Mouse (Mus musculus) forebrain, embryonic 12.5 days (tissue): ENCODE data around the gene Wdr18. TPM values are rescaled to one million over a fixed set of nuclear protein-coding genes. Genes with fewer than 3 reads are reported as not detected.
A peak's percentile ranks its signal among the peaks of the same experiment; 100 is the strongest.
"Not testable (repeated sequence)": the region's sequence is repeated elsewhere in the genome, so short reads cannot be mapped to it uniquely, and the experiment has no call there.

Experiments
- ATAC-seq: fragments of 200-750 bp; cut with Nextera tagmentation; 2 replicates; pipeline ENCODE4 v1.8.0; 2017; ENCODE audit warnings: moderate TSS enrichment; ENCODE audit not compliant: low FRiP score
- H3K27ac ChIP-seq: fragments of 300-500 bp; sonication (generic); 2 replicates; pipeline ENCODE4 v1.5.1; 2016; ENCODE audit warnings: mild to moderate bottlenecking
- H3K27me3 ChIP-seq: fragments of 300-500 bp; sonication (generic); 2 replicates; pipeline ENCODE4 v1.6.1; 2016; ENCODE audit warnings: mild to moderate bottlenecking
- H3K36me3 ChIP-seq: fragments of 300-500 bp; sonication (generic); replicated peaks from 2 replicates; pipeline ENCODE4 v1.6.1; 2016; ENCODE audit warnings: mild to moderate bottlenecking
- H3K4me1 ChIP-seq: fragments of 300-500 bp; sonication (generic); 2 replicates; pipeline ENCODE4 v1.6.1; 2016
- H3K4me2 ChIP-seq: fragments of 300-500 bp; sonication (generic); 2 replicates; pipeline ENCODE4 v1.6.1; 2016; ENCODE audit warnings: mild to moderate bottlenecking, moderate library complexity
- H3K4me3 ChIP-seq: fragments of 300-500 bp; sonication (generic); replicated peaks from 2 replicates; pipeline ENCODE4 v1.5.1; 2016; ENCODE audit warnings: mild to moderate bottlenecking
- H3K9ac ChIP-seq: fragments of 300-500 bp; sonication (generic); 2 replicates; pipeline ENCODE4 v1.6.1; 2016; ENCODE audit warnings: mild to moderate bottlenecking
- H3K9me3 ChIP-seq: fragments of 300-500 bp; sonication (generic); 2 replicates; pipeline ENCODE4 v1.6.1; 2016
- WGBS: fragments of 180-500 bp; shearing (Covaris S2); methylation state at CpG from one replicate; pipeline ENCODE4 v1.1.7; 2016; 5-methylcytosine and 5-hydroxymethylcytosine counted together
- polyA plus RNA-seq: library from polyadenylated mRNA; unstranded; fragments of >200 nt; fragmentation: Nextera tagmentation; extraction: Ambion mirVana; gene quantifications from 2 replicates; pipeline ENCODE4 v1.2.1, GENCODE M21; 2016

The Wdr18 gene
- polyA plus RNA-seq, 1 experiment from 2014 or later: 96.0 TPM

DNA sequence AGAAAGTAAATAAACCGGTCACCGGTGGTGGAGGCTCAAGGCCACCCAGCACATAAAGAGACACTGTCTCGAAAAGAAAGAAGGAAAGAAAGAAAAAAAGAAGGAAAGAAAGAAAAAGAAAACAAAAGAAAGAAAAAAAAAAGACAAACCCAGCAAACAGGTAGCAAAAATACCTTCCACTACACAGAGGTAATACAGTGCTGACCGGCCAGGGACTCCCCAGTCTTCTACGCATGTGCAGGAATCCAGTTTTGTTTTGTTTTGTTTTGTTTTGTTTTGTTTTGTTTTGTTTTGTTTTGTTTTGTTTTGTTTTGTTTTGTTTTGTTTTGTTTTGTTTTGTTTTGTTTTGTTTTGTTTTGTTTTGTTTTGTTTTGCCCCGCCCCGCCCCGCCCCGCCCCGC, 540 bp upstream of the Wdr18 start:
- Histone ChIP-seq H3K4me3 (peak overlapping the region; percentile 89), H3K4me1 (peaks cover 16% of the 10 kb centered on the region), H3K36me3 (peaks cover 30% of the 10 kb centered on the region), H3K4me2 (peak overlapping the region; percentile 80)
- H3K27ac ChIP-seq, H3K9me3 ChIP-seq, ATAC-seq, H3K27me3 ChIP-seq, H3K9ac ChIP-seq: not testable (repeated sequence)
- 40% methylated on average over 10 of the region's 10 CpGs for WGBS

DNA sequence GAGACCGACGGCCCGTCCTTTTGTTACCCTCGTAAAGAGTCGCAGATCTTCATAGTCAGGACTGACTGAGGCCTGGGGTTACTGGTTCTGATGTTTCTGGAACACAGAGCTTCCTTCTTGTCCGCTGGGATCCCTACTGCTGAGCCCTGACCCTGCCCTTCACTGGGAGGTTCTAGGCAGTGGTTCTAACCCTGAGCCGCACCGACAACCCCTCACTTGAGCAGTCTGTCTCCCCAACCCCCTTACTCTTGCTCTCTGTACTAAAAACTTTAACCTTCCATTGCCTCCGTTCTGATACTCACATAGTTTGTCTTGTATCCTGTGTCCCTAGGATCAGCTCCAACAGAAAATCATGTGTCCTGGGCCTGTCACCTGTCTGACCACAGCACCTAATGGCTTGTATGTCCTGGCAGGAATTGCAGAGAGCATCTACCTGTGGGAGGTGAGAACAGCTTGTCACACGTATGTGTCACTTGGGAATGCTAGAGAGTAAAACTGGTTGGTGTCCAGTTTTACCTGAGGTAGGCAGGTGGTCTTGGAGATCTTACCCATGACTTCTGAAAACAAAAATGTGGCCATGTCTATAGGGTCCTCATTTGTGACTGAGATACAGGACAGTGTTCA, 831 bp downstream of the Wdr18 start:
- H3K4me3 ChIP-seq: peak overlapping the region; percentile 89
- no peak for ATAC-seq
- H3K4me2 ChIP-seq: peak overlapping the region; percentile 80
- no peaks in the 10 kb centered on the region for H3K9me3 ChIP-seq
- WGBS: 15% methylated on average over 10 of the region's 10 CpGs
- no peak overlapping the region for H3K27ac ChIP-seq
- H3K36me3 ChIP-seq: peaks cover 44% of the 10 kb centered on the region
- H3K4me1 ChIP-seq: peaks cover 16% of the 10 kb centered on the region
- peak overlapping the region; percentile 81 for H3K9ac ChIP-seq
- peaks cover 5% of the 10 kb centered on the region; the same call in 1 of the 2 replicates for H3K27me3 ChIP-seq

DNA sequence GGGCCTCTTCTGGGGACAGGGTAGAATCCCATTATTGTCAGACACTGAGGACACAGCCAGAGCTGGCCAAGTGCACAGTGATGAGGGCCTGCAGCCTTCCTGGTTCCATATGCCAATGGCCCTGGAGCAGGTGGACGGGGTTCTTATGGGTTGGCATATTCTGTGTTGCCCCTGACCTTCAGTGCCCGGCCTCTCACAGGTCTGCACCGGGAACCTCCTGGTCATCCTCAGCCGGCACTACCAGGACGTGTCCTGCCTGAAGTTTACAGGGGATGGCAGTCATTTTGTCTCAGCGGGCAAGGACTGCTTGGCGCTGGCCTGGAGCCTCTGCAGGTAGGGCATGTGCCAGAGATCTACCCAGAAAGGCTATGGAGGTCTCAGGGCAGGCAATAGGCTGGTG, 4.8 kb downstream of the Wdr18 start:
- H3K4me2 ChIP-seq: no peak overlapping the region
- no peak overlapping the region for H3K9ac ChIP-seq
- no peak overlapping the region for H3K4me3 ChIP-seq
- H3K4me1 ChIP-seq: peaks cover 10% of the 10 kb centered on the region
- peaks cover 72% of the 10 kb centered on the region for H3K36me3 ChIP-seq
- no peaks in the 10 kb centered on the region for H3K9me3 ChIP-seq
- WGBS: 96% methylated on average over 7 of the region's 7 CpGs
- no peak overlapping the region for H3K27ac ChIP-seq
- H3K27me3 ChIP-seq: peaks cover 11% of the 10 kb centered on the region
- ATAC-seq: no peak

DNA sequence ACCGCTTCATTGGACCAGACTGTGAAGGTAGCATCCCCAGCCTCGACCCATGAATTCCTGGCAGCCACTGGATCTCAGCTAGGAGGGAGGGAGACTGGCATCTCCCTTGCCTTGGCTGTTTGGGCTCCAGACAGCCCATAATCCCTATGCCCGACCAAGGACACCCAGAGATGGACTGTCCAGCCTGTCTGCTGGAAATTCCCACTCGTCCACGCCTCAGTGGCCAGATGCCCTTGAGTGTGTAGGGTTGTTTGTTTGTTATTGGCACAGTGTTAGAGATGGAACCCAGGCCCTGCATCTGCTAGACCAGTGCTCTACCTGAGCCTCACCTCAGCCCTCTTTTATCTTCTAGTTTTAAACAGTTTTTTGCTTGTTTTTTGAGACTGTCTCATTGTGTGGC, 5.4 kb downstream of the Wdr18 start:
- Histone ChIP-seq H3K27me3 (peaks cover 17% of the 10 kb centered on the region), H3K9ac (no peak overlapping the region), H3K9me3 (no peaks in the 10 kb centered on the region), H3K4me3 (no peak overlapping the region; the same call in 1 of the 2 replicates), H3K36me3 (peaks cover 72% of the 10 kb centered on the region), H3K4me2 (no peak overlapping the region), H3K4me1 (peaks cover 10% of the 10 kb centered on the region), H3K27ac (no peak overlapping the region)
- WGBS: 87% methylated on average over 5 of the region's 5 CpGs
- ATAC-seq: no peak

DNA sequence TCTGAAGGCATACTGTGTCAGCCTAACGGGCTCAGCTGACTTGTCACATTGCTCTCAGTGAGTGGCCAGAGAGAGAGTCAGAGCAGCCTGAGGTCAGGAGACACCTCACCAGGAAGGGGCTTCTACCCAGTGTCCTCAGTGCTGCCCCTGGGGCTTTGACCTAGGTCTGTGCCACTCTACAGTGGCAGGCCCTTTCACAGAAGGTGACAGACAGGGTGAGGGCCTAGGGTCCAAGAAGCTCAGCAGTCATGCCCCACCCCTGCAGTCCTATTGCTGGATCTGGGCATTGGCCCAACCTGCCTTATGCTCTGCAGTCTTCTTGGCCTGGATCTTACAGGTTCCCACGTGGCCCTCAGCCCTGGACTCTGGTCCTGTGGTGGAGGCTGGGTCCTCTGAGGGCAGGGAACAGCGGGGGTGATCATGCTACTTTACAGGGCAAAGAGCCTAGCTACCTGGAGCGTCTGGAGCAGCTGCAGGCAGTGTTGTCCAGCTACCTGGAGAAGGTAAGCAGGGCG, 7.0 kb downstream of the Wdr18 start:
- Histone ChIP-seq H3K36me3 (peaks cover 66% of the 10 kb centered on the region), H3K9me3 (no peaks in the 10 kb centered on the region)
- 90% methylated on average over 5 of the region's 5 CpGs for WGBS

DNA sequence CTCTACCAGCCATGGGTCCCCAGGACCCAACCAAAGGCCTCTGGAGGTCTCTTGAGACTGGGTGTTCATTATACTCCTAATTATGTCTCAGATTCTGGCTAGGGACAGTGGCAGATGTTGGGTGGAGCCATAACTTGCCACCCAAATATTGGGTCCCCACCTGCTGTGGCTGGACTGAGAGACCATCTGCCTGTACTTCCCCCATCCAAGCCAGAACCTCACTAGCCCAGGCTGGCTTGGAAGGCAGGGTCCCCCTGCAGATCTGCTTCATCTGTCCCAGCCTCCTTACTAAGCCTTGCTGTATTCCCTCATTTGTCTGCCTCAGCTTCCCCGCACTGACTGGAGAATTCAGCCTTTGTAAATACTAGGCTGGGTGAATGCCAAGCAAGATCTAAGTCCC, 8.2 kb downstream of the Wdr18 start:
- H3K9me3 ChIP-seq: no peaks in the 10 kb centered on the region
- ATAC-seq: no peak
- peaks cover 54% of the 10 kb centered on the region for H3K36me3 ChIP-seq
- no peak overlapping the region for H3K4me3 ChIP-seq
- no peak overlapping the region for H3K4me2 ChIP-seq
- peaks cover 46% of the 10 kb centered on the region for H3K27me3 ChIP-seq
- 96% methylated on average over 1 of the region's 1 CpGs for WGBS
- H3K9ac ChIP-seq: no peak overlapping the region
- H3K4me1 ChIP-seq: peaks cover 8% of the 10 kb centered on the region
- no peak overlapping the region for H3K27ac ChIP-seq

More for the DNA sequence above, 7.0 kb downstream of the Wdr18 start:
- Histone ChIP-seq H3K27me3 (peaks cover 33% of the 10 kb centered on the region), H3K9ac (no peak overlapping the region), H3K27ac (no peak overlapping the region), H3K4me3 (no peak overlapping the region), H3K4me1 (peaks cover 8% of the 10 kb centered on the region), H3K4me2 (no peak overlapping the region)
- no peak for ATAC-seq

DNA sequence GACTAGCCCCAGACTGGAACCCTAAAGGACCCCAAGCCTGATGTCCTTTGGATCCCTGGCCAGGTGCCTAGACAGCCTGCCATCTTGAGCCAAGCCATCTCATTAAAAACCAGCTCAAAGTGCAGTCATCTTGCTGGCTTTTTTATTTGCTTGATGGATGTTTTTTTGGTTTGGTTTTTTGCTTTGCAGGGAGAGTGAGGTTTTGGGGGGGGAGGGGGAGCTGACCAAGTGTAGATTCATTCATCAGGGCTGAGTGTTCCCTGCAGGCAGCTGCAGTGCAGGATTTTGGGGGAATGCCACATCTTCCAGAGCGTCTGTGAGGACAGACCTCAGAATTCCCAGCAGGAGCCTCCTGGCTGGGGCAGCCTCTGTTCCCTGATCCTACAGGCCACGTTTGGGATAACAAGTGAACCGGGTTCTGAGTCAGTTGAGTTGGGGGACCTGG, 9.2 kb downstream of the Wdr18 start:
- Histone ChIP-seq H3K4me2 (no peak overlapping the region), H3K27ac (no peak overlapping the region), H3K4me1 (peaks cover 8% of the 10 kb centered on the region), H3K9ac (no peak overlapping the region), H3K27me3 (peaks cover 51% of the 10 kb centered on the region), H3K36me3 (peaks cover 49% of the 10 kb centered on the region), H3K4me3 (no peak overlapping the region), H3K9me3 (no peaks in the 10 kb centered on the region)
- no peak for ATAC-seq
- WGBS: 7% methylated on average over 3 of the region's 3 CpGs

DNA sequence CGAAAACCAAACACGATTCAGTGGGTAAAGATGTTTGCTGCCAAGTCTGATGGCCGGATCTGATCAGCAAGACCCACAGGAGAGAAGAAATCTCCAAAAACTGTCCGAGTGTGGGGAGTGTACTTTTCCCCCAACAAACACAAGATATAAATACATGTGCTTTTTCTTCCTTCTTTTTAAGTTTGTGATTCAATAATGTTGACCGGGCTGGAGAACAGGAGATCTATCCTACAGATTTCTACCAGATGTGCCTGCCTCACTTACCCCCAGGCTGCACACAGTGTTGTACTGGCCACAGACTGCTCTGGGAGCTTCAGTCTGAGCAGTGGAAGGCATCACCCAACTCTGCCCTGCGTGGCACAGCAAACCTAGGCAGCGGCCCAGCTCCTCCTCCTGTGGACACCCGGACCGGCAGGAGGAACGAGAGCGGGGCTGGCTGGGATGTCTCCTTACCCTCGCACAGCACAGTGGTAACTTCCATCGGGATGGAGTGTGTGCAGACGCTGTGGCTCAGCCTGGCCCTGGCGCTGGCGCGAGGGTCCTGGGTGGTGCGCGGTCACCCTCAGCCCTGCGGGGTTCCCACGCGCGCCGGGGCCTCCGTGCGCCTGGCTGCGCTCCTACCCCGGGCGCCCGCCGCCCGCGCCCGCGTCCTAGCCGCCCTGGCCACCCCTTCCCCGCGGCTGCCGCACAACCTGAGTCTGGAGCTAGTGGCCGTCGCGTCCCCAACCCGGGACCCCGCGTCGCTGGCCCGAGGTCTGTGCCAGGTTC, 10.6 kb downstream of the Wdr18 start, which contains the start of gene Grin3b:
Grin3b (plus strand) TSS at position 301 of the 768 bp plus-strand sequence.
- peaks cover 51% of the 10 kb centered on the region for H3K27me3 ChIP-seq
- 8% methylated on average over 47 of the region's 47 CpGs for WGBS
- no peak within 1 kb of the TSS for H3K27ac ChIP-seq
- H3K4me1 ChIP-seq: peaks cover 8% of the 10 kb centered on the region
- ATAC-seq: no peak
- no peaks in the 10 kb centered on the region for H3K9me3 ChIP-seq
- H3K9ac ChIP-seq: peak within 1 kb of the TSS; percentile 21
- peak within 1 kb of the TSS; percentile 37 for H3K4me3 ChIP-seq
- peak within 1 kb of the TSS; percentile 57 for H3K4me2 ChIP-seq
- peaks cover 43% of the 10 kb centered on the region for H3K36me3 ChIP-seq

DNA sequence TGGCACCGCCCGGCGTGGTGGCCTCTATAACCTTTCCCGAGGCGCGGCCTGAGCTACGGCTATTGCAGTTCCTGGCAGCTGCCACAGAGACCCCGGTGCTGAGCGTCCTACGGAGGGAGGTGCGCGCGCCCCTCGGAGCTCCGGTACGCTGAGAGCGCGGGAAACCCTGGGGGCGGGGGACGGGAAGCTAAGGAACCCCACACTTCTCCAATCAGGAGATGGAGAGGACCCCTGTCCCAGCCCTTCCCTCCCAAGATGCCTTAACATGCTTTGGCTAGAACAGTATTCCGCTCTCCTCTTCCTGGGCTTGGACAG, 11.2 kb downstream of the Wdr18 start:
- H3K9me3 ChIP-seq: no peaks in the 10 kb centered on the region
- H3K9ac ChIP-seq: peak overlapping the region; percentile 21
- H3K4me3 ChIP-seq: peak overlapping the region; percentile 37
- H3K27me3 ChIP-seq: peaks cover 51% of the 10 kb centered on the region
- H3K4me2 ChIP-seq: peak overlapping the region; percentile 57
- H3K27ac ChIP-seq: no peak overlapping the region
- H3K36me3 ChIP-seq: peaks cover 43% of the 10 kb centered on the region
- 3% methylated on average over 21 of the region's 21 CpGs for WGBS
- H3K4me1 ChIP-seq: peaks cover 8% of the 10 kb centered on the region
- ATAC-seq: no peak

DNA sequence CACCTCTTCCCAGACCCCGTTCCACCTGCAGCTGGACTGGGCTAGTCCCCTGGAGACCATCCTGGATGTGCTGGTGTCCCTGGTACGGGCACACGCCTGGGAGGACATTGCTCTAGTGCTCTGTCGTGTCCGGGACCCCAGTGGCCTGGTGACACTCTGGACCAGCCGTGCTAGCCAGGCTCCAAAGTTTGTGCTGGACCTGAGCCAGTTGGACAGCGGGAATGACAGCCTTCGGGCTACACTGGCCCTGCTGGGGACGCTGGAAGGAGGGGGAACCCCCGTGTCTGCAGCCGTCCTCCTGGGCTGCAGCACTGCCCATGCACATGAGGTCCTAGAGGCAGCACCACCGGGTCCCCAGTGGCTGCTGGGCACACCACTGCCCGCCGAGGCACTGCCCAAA, 12.9 kb downstream of the Wdr18 start:
- peaks cover 8% of the 10 kb centered on the region for H3K4me1 ChIP-seq
- H3K4me2 ChIP-seq: no peak overlapping the region
- H3K9me3 ChIP-seq: no peaks in the 10 kb centered on the region
- peaks cover 43% of the 10 kb centered on the region for H3K36me3 ChIP-seq
- ATAC-seq: no peak
- no peak overlapping the region for H3K9ac ChIP-seq
- H3K4me3 ChIP-seq: no peak overlapping the region
- peaks cover 47% of the 10 kb centered on the region for H3K27me3 ChIP-seq
- no peak overlapping the region for H3K27ac ChIP-seq
- WGBS: 65% methylated on average over 14 of the region's 14 CpGs

DNA sequence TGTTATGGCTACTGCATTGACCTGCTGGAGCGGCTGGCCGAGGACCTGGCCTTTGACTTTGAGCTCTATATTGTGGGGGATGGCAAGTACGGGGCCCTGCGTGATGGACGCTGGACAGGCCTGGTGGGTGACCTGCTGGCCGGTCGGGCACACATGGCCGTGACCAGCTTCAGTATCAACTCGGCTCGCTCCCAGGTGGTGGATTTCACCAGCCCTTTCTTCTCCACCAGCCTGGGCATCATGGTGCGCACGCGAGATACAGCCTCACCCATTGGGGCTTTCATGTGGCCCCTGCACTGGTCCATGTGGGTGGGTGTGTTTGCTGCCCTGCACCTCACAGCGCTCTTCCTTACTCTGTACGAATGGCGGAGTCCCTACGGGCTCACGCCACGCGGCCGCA, 14.1 kb downstream of the Wdr18 start:
- Histone ChIP-seq H3K36me3 (peaks cover 48% of the 10 kb centered on the region), H3K4me1 (peaks cover 8% of the 10 kb centered on the region), H3K9me3 (no peaks in the 10 kb centered on the region), H3K4me3 (no peak overlapping the region; the same call in 1 of the 2 replicates), H3K27me3 (peaks cover 47% of the 10 kb centered on the region), H3K27ac (no peak overlapping the region), H3K4me2 (no peak overlapping the region), H3K9ac (no peak overlapping the region)
- ATAC-seq: no peak
- WGBS: 91% methylated on average over 21 of the region's 21 CpGs

DNA sequence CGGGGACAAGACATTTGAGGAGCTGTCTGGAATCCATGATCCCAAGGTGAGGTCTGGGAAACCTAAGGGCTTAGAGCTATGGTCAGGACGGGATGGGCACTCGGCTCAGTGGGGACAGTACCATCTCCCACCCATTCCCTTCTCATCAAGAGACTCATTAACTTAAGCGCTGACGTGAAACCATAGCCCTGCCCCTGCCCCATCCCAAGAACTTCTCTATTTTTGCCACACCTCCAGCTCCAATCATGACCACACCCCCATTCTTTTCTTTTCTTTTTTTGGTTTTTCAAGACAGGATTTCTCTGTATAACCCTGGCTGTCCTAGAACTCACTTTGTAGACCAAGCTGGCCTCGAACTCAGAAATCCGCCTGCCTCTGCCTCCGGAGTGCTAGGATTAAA, 14.7 kb downstream of the Wdr18 start:
- peaks cover 8% of the 10 kb centered on the region for H3K4me1 ChIP-seq
- peaks cover 41% of the 10 kb centered on the region for H3K27me3 ChIP-seq
- H3K4me3 ChIP-seq: no peak overlapping the region
- H3K9me3 ChIP-seq: no peaks in the 10 kb centered on the region
- H3K4me2 ChIP-seq: no peak overlapping the region
- no peak overlapping the region for H3K27ac ChIP-seq
- WGBS: 89% methylated on average over 8 of the region's 8 CpGs
- ATAC-seq: no peak
- H3K36me3 ChIP-seq: peaks cover 54% of the 10 kb centered on the region
- H3K9ac ChIP-seq: no peak overlapping the region
